Mouse (Mus musculus): ENCODE measurements around the gene Tnfaip8l2. TPM values are rescaled to one million over a fixed set of nuclear protein-coding genes. Genes with fewer than 3 reads are reported as not detected.
"Not testable (repeated sequence)": the region's sequence is repeated elsewhere in the genome, so short reads cannot be mapped to it uniquely, and the experiment has no call there.

Gene Tnfaip8l2
- polyA plus RNA-seq, 1 experiment from 2014 or later = 4.7 TPM

- Histone ChIP-seq H3K9ac (replicated peaks; ENCODE audit: low read depth, low read length) (no peak within 1 kb of the TSS), H3K36me3 (ENCODE audit: control insufficient read depth, insufficient read depth, low read length) (peaks cover 33% of the 10 kb centered on the region), H3K27ac (ENCODE audit: low read length) (no peak within 1 kb of the TSS; the same call in 1 of the 2 replicates), H3K4me2 (replicated peaks; ENCODE audit: low read depth, low read length) (no peak within 1 kb of the TSS), H3K4me3 (ENCODE audit: low read depth, low read length) (no peak within 1 kb of the TSS), H3K9me3 (ENCODE audit: control insufficient read depth, low read depth, low read length) (no peaks in the 10 kb centered on the region), H3K4me1 (ENCODE audit: control insufficient read depth, insufficient read depth, low read length) (peaks cover 5% of the 10 kb centered on the region; the same call in 1 of the 2 replicates), H3K27me3 (ENCODE audit: control insufficient read depth, insufficient read depth, low read length) (no peaks in the 10 kb centered on the region)
- 51% methylated on average over 6 of the region's 6 CpGs for WGBS
- ATAC-seq (ENCODE audit: insufficient number of reproducible peaks, insufficient read depth, low FRiP score, low read depth) = peak; percentile 39; the same call in 1 of the 2 replicates
Observed at GRCm38 (mm10) chr3:95124246-95124645, 17.9 kb downstream of the Tnfaip8l2 start, which contains the start of gene Tmod4. Tmod4 (plus strand) TSS chr3:95124476.

- H3K27me3 ChIP-seq (ENCODE audit: control insufficient read depth, insufficient read depth, low read length) = no peaks in the 10 kb centered on the region
- no peak overlapping the region for H3K4me2 ChIP-seq (replicated peaks; ENCODE audit: low read depth, low read length)
- H3K4me3 ChIP-seq (ENCODE audit: low read depth, low read length) = no peak overlapping the region
- peaks cover 5% of the 10 kb centered on the region; the same call in 1 of the 2 replicates for H3K4me1 ChIP-seq (ENCODE audit: control insufficient read depth, insufficient read depth, low read length)
- H3K36me3 ChIP-seq (ENCODE audit: control insufficient read depth, insufficient read depth, low read length) = peaks cover 48% of the 10 kb centered on the region
- WGBS = 67% methylated on average over 6 of the region's 6 CpGs
- ATAC-seq (ENCODE audit: insufficient number of reproducible peaks, insufficient read depth, low FRiP score, low read depth) = no peak
- peak overlapping the region; percentile 72; the same call in 1 of the 2 replicates for H3K27ac ChIP-seq (ENCODE audit: low read length)
- no peaks in the 10 kb centered on the region for H3K9me3 ChIP-seq (ENCODE audit: control insufficient read depth, low read depth, low read length)
- H3K9ac ChIP-seq (replicated peaks; ENCODE audit: low read depth, low read length) = no peak overlapping the region
Observed at GRCm38 (mm10) chr3:95121580-95121979, 20.6 kb downstream of the Tnfaip8l2 start.

- H3K4me1 ChIP-seq (ENCODE audit: control insufficient read depth, insufficient read depth, low read length) = no peaks in the 10 kb centered on the region
- no peak for ATAC-seq (ENCODE audit: insufficient number of reproducible peaks, insufficient read depth, low FRiP score, low read depth)
- H3K9me3 ChIP-seq (ENCODE audit: control insufficient read depth, low read depth, low read length) = no peaks in the 10 kb centered on the region
- whole genome bisulfite sequencing = 85% methylated on average over 2 of the region's 2 CpGs
- no peaks in the 10 kb centered on the region for H3K27me3 ChIP-seq (ENCODE audit: control insufficient read depth, insufficient read depth, low read length)
- no peak overlapping the region for H3K4me3 ChIP-seq (ENCODE audit: low read depth, low read length)
- H3K4me2 ChIP-seq (replicated peaks; ENCODE audit: low read depth, low read length) = no peak overlapping the region
- no peak overlapping the region for H3K9ac ChIP-seq (replicated peaks; ENCODE audit: low read depth, low read length)
- peaks cover 59% of the 10 kb centered on the region for H3K36me3 ChIP-seq (ENCODE audit: control insufficient read depth, insufficient read depth, low read length)
- H3K27ac ChIP-seq (ENCODE audit: low read length) = no peak overlapping the region
Observed at GRCm38 (mm10) chr3:95117751-95118150, 24.4 kb downstream of the Tnfaip8l2 start.

- no peak overlapping the region for H3K27ac ChIP-seq (ENCODE audit: low read length)
- no peak overlapping the region for H3K9ac ChIP-seq (replicated peaks; ENCODE audit: low read depth, low read length)
- no peaks in the 10 kb centered on the region for H3K27me3 ChIP-seq (ENCODE audit: control insufficient read depth, insufficient read depth, low read length)
- H3K36me3 ChIP-seq (ENCODE audit: control insufficient read depth, insufficient read depth, low read length) = peaks cover 16% of the 10 kb centered on the region
- H3K4me2 ChIP-seq (replicated peaks; ENCODE audit: low read depth, low read length) = peak overlapping the region; percentile 40; the same call in 1 of the 2 replicates
- 0 out of 2 replicates have a peak, but pooled peaks cover 5% of the 10 kb centered on the region for H3K4me1 ChIP-seq (ENCODE audit: control insufficient read depth, insufficient read depth, low read length)
- H3K4me3 ChIP-seq (ENCODE audit: low read depth, low read length) = no peak overlapping the region
- 86% methylated on average over 1 of the region's 1 CpGs for WGBS
- no peaks in the 10 kb centered on the region for H3K9me3 ChIP-seq (ENCODE audit: control insufficient read depth, low read depth, low read length)
- no peak for ATAC-seq (ENCODE audit: insufficient number of reproducible peaks, insufficient read depth, low FRiP score, low read depth)
Observed at GRCm38 (mm10) chr3:95112760-95113159, 29.4 kb downstream of the Tnfaip8l2 start.

- H3K9ac ChIP-seq (replicated peaks; ENCODE audit: low read depth, low read length) = peak within 1 kb of the TSS; percentile 68
- H3K4me1 ChIP-seq (ENCODE audit: control insufficient read depth, insufficient read depth, low read length) = 0 out of 2 replicates have a peak, but pooled peaks cover 5% of the 10 kb centered on the region
- H3K4me2 ChIP-seq (replicated peaks; ENCODE audit: low read depth, low read length) = peak within 1 kb of the TSS; percentile 40
- no peaks in the 10 kb centered on the region for H3K27me3 ChIP-seq (ENCODE audit: control insufficient read depth, insufficient read depth, low read length)
- no peaks in the 10 kb centered on the region for H3K9me3 ChIP-seq (ENCODE audit: control insufficient read depth, low read depth, low read length)
- peak; percentile 70 for ATAC-seq (ENCODE audit: insufficient number of reproducible peaks, insufficient read depth, low FRiP score, low read depth)
- H3K36me3 ChIP-seq (ENCODE audit: control insufficient read depth, insufficient read depth, low read length) = peaks cover 15% of the 10 kb centered on the region
- under 1% methylated on average over 54 of the region's 54 CpGs for WGBS
- H3K27ac ChIP-seq (ENCODE audit: low read length) = peak within 1 kb of the TSS; percentile 98
- H3K4me3 ChIP-seq (ENCODE audit: low read depth, low read length) = peak within 1 kb of the TSS; percentile 80
Observed at GRCm38 (mm10) chr3:95110911-95111726, 31.0 kb downstream of the Tnfaip8l2 start, which contains the start of gene Vps72. Vps72 (plus strand) TSS chr3:95111022.

- Histone ChIP-seq H3K4me3 (ENCODE audit: low read depth, low read length) (no peak overlapping the region), H3K9ac (replicated peaks; ENCODE audit: low read depth, low read length) (no peak overlapping the region), H3K27me3 (ENCODE audit: control insufficient read depth, insufficient read depth, low read length) (no peaks in the 10 kb centered on the region), H3K36me3 (ENCODE audit: control insufficient read depth, insufficient read depth, low read length) (no peaks in the 10 kb centered on the region), H3K4me1 (ENCODE audit: control insufficient read depth, insufficient read depth, low read length) (peaks cover 11% of the 10 kb centered on the region), H3K27ac (ENCODE audit: low read length) (no peak overlapping the region), H3K9me3 (ENCODE audit: control insufficient read depth, low read depth, low read length) (no peaks in the 10 kb centered on the region), H3K4me2 (replicated peaks; ENCODE audit: low read depth, low read length) (no peak overlapping the region)
- no peak for ATAC-seq (ENCODE audit: insufficient number of reproducible peaks, insufficient read depth, low FRiP score, low read depth)
- WGBS = 73% methylated on average over 2 of the region's 2 CpGs
Observed at GRCm38 (mm10) chr3:95107898-95108297, 34.3 kb downstream of the Tnfaip8l2 start.

GRCm38 (mm10) chr3:95107308-95107707, 34.9 kb downstream of the Tnfaip8l2 start:
- H3K36me3 ChIP-seq (ENCODE audit: control insufficient read depth, insufficient read depth, low read length); H3K9ac ChIP-seq (replicated peaks; ENCODE audit: low read depth, low read length); H3K9me3 ChIP-seq (ENCODE audit: control insufficient read depth, low read depth, low read length); ATAC-seq (ENCODE audit: insufficient number of reproducible peaks, insufficient read depth, low FRiP score, low read depth); H3K27me3 ChIP-seq (ENCODE audit: control insufficient read depth, insufficient read depth, low read length): not testable (repeated sequence)
- Histone ChIP-seq H3K4me1 (ENCODE audit: control insufficient read depth, insufficient read depth, low read length) (peaks cover 10% of the 10 kb centered on the region), H3K4me3 (ENCODE audit: low read depth, low read length) (peak overlapping the region; percentile 98), H3K4me2 (replicated peaks; ENCODE audit: low read depth, low read length) (peak overlapping the region; percentile 64), H3K27ac (ENCODE audit: low read length) (peak overlapping the region; percentile 48; the same call in 1 of the 2 replicates)

- WGBS = under 1% methylated on average over 51 of the region's 51 CpGs
- Histone ChIP-seq H3K9ac (replicated peaks; ENCODE audit: low read depth, low read length) (peak within 1 kb of the TSS; percentile 89), H3K27me3 (ENCODE audit: control insufficient read depth, insufficient read depth, low read length) (no peaks in the 10 kb centered on the region), H3K27ac (ENCODE audit: low read length) (peak within 1 kb of the TSS; percentile 82), H3K36me3 (ENCODE audit: control insufficient read depth, insufficient read depth, low read length) (no peaks in the 10 kb centered on the region), H3K4me2 (replicated peaks; ENCODE audit: low read depth, low read length) (peak within 1 kb of the TSS; percentile 82), H3K4me3 (ENCODE audit: low read depth, low read length) (peak within 1 kb of the TSS; percentile 98), H3K4me1 (ENCODE audit: control insufficient read depth, insufficient read depth, low read length) (peaks cover 7% of the 10 kb centered on the region), H3K9me3 (ENCODE audit: control insufficient read depth, low read depth, low read length) (no peaks in the 10 kb centered on the region)
- peak; percentile 94 for ATAC-seq (ENCODE audit: insufficient number of reproducible peaks, insufficient read depth, low FRiP score, low read depth)
Observed at GRCm38 (mm10) chr3:95106338-95107117, 35.6 kb downstream of the Tnfaip8l2 start, which contains the start of gene Pip5k1a. Pip5k1a (minus strand) TSS chr3:95106930.

Measured in stomach, embryonic 14.5 days (tissue).